Mouse (Mus musculus) CD4-positive, CD25-positive, alpha-beta regulatory T cell (primary cell): Measurements from ENCODE around the gene C1galt1. TPM values are rescaled to one million over a fixed set of nuclear protein-coding genes. Genes with fewer than 3 reads are reported as not detected.

Experiments used
- polyA plus RNA-seq: library from polyadenylated mRNA; unstranded; fragments of 100-300 nt; shearing (Covaris generic); gene quantifications from one replicate; pipeline ENCODE4 v1.2.1, GENCODE M21; 2017

C1galt1 gene
- 27.4 TPM for polyA plus RNA-seq

GRCm38 (mm10) chr6:7844802-7845679, at the start of gene C1galt1:
Gene C1galt1, plus strand, starts transcription at chr6:7844842.

Other genes starting within 250 kb of the C1galt1 start
- gene Asns, start 151.6 kb upstream of the C1galt1 start, polyA plus RNA-seq, result 2.1 TPM